8 mouse cellular contexts compared by ENCODE assay signal in genomic region chr10:117710604-117711141, GRCm38 (mm10). TPM values are rescaled to one million over a fixed set of nuclear protein-coding genes. Genes with fewer than 3 reads are reported as not detected.
A peak's percentile ranks its signal among the peaks of the same experiment; 100 is the strongest.
DNase-seq lines count a peak whose midpoint lies in the region; ATAC-seq lines count a peak whose summit lies in the region.

TSS of gene Mdm2 (minus strand) at chr10:117710758.

- no peaks in the 10 kb centered on the region for H3K27me3 ChIP-seq in hindbrain, embryonic 14.5 days (ENCODE audit: control insufficient read depth, insufficient read depth, low read length)

- H3K4me3 ChIP-seq in hindbrain, embryonic 14.5 days (replicated peaks; ENCODE audit: low read length), result peak within 1 kb of the TSS; percentile 96

- H3K9ac ChIP-seq in hindbrain, embryonic 14.5 days, result peak within 1 kb of the TSS; percentile 100

- H3K27ac ChIP-seq in hindbrain, embryonic 14.5 days, result peak within 1 kb of the TSS; percentile 100

- DNase-seq in NIH3T3 (ENCODE audit: low read depth), result peak; percentile 99
- DNase-seq in cerebellum, postnatal 14 days, result peak; percentile 99 to 100
- DNase-seq in frontal cortex, postnatal 25 days (ENCODE audit: low spot score in 2 of 2), result peak; percentile 97
- peak; percentile 98 for DNase-seq in hindbrain, embryonic 14.5 days (ENCODE audit: low spot score)
- peak; percentile 92 to 95 for DNase-seq in layer of hippocampus, postnatal 36 days
- DNase-seq in lung, postnatal 36 days, result peak; percentile 99
- DNase-seq in retina, postnatal 1 day, result peak; percentile 95
- DNase-seq in urinary bladder, adult 18-20 months (ENCODE audit: low spot score in 2 of 2), result peak; percentile 89 to 95

- ATAC-seq in hindbrain, embryonic 14.5 days (ENCODE audit: low FRiP score), result peak; percentile 94

- H3K9me3 ChIP-seq in hindbrain, embryonic 14.5 days (ENCODE audit: control insufficient read depth, low read length), result no peaks in the 10 kb centered on the region

- under 1% methylated on average over 52 of the region's 52 CpGs for WGBS in hindbrain, embryonic 14.5 days

- peaks cover 13% of the 10 kb centered on the region for H3K4me1 ChIP-seq in hindbrain, embryonic 14.5 days (replicated peaks; ENCODE audit: control insufficient read depth, insufficient read depth, low read length)

- H3K36me3 ChIP-seq in hindbrain, embryonic 14.5 days (replicated peaks; ENCODE audit: control insufficient read depth, insufficient read depth), result peaks cover 23% of the 10 kb centered on the region

- H3K4me2 ChIP-seq in hindbrain, embryonic 14.5 days (replicated peaks), result peak within 1 kb of the TSS; percentile 81

RNA-seq across cellular contexts. Expression of gene Mdm2, which starts in this region (rescaled TPM):
- 47.2 and 48.4 TPM in 2 replicates for polyA plus RNA-seq in hindbrain, embryonic 14.5 days (2014; fragmentation: Nextera tagmentation; extraction: Ambion mirVana)
- total RNA-seq in layer of hippocampus, postnatal 36 days (2021), result 10 to 100 TPM; 59.2 to 71.3 TPM

Comparison
In these comparisons a context has a peak if more than half of its experiments do, and no peak if none do; other contexts are left out.
1. Peak in every context shown above with its lines: DNase-seq, ATAC-seq, H3K4me3 ChIP-seq and H3K27ac ChIP-seq.